Mouse (Mus musculus) adrenal gland, adult (tissue): Measurements from ENCODE around the gene Mrpl50.

Experiments used
- DNase-seq, 2 experiments: peaks; one replicate each; pipeline ENCODE4 v3.0.0; 2022 to 2023; ENCODE audit warnings: low spot score in 1 of 2; ENCODE audit not compliant: inconsistent age in 2 of 2

Mrpl50 gene

GRCm38 (mm10) chr4:49520572-49521340 is at the start of gene Mrpl50, which contains the start of gene Zfp189:
Mrpl50 (minus strand) TSS chr4:49521093.
Zfp189 (plus strand) TSS chr4:49521176.
- peak; percentile 95 to 98 for DNase-seq

GRCm38 (mm10) chr4:49567613-49568012 is 46.7 kb upstream of the Mrpl50 start:
- peak; percentile 41 to 89 for DNase-seq

- DNase-seq, result peak; percentile 31 to 76
Observed at GRCm38 (mm10) chr4:49559915-49560772, 39.3 kb upstream of the Mrpl50 start.

- no peak for DNase-seq
Observed at GRCm38 (mm10) chr4:49558181-49558580, 37.3 kb upstream of the Mrpl50 start.

- DNase-seq, result no peak
Observed at GRCm38 (mm10) chr4:49557375-49557774, 36.5 kb upstream of the Mrpl50 start.

GRCm38 (mm10) chr4:49553380-49553779 is 32.5 kb upstream of the Mrpl50 start:
- DNase-seq, result no peak

- no peak for DNase-seq
Observed at GRCm38 (mm10) chr4:49549383-49549782, 28.5 kb upstream of the Mrpl50 start, which contains the start of gene Aldob. Aldob (minus strand) TSS chr4:49549546.

GRCm38 (mm10) chr4:49547544-49548219 is 26.8 kb upstream of the Mrpl50 start:
- no peak for DNase-seq

- DNase-seq, result peak in 1 of 2 experiments; percentile 68
Observed at GRCm38 (mm10) chr4:49546873-49547543, 26.1 kb upstream of the Mrpl50 start.

- peak in 1 of 2 experiments; percentile 32 for DNase-seq
Observed at GRCm38 (mm10) chr4:49546026-49546425, 25.1 kb upstream of the Mrpl50 start.

GRCm38 (mm10) chr4:49540966-49541365 is 20.1 kb upstream of the Mrpl50 start:
- DNase-seq, result no peak

GRCm38 (mm10) chr4:49539665-49540064 is 18.8 kb upstream of the Mrpl50 start:
- no peak for DNase-seq

GRCm38 (mm10) chr4:49536671-49537070 is 15.8 kb upstream of the Mrpl50 start:
- DNase-seq, result no peak

GRCm38 (mm10) chr4:49535675-49536294 is 14.9 kb upstream of the Mrpl50 start:
- no peak for DNase-seq

- DNase-seq, result no peak
Observed at GRCm38 (mm10) chr4:49535036-49535435, 14.1 kb upstream of the Mrpl50 start.

- peak; percentile 11 to 32 for DNase-seq
Observed at GRCm38 (mm10) chr4:49522576-49522975, 1.7 kb upstream of the Mrpl50 start.

- DNase-seq, result no peak
Observed at GRCm38 (mm10) chr4:49521346-49521745, 453 bp upstream of the Mrpl50 start.

GRCm38 (mm10) chr4:49519476-49519875 is 1.4 kb downstream of the Mrpl50 start:
- no peak for DNase-seq

- DNase-seq, result no peak
Observed at GRCm38 (mm10) chr4:49514441-49514840, 6.5 kb downstream of the Mrpl50 start.

GRCm38 (mm10) chr4:49512636-49513035 is 8.3 kb downstream of the Mrpl50 start:
- DNase-seq, result no peak
